Mouse (Mus musculus) lung, postnatal 25 days (tissue): Measurements from ENCODE around the gene Rnf150.

Experiments used
- DNase-seq: peaks from one replicate; pipeline ENCODE4 v3.0.0; 2022; ENCODE audit warnings: low spot score

The Rnf150 gene

DNA sequence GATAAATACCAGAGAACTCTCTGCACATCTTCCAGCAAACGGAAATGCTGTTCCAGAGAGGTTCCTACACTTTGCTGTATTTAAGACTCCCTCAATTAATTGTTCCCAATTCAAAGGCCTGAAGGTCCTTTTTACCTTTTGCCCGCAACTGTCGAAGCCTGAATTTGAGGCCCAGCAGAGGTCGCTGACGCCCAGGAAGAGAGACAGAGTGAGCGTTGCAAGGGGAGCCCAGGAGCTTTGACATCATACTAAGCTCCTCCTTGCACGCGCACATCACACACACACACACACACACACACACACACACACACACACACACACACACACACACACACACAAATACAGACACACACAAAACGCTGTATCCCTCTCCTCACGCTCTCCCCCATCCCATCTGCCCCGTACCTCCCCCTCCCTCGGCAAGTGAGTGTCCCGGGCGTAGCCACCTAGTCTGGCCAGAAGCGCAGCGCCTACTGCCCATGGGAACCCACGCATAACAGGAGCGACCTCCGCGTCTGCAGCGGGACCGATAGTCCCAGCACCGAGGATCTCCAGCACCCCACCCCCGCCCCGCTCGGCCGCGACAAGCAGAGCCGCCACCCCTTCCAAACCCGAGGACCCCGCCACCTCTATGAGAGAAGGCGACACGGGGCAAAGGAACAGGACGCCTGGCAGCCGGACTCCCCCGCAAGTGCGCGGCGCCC, at the start of gene Rnf150:
Rnf150 (plus strand) TSS at position 316 of the 704 bp plus-strand sequence.
- peak; percentile 84 for DNase-seq

DNA sequence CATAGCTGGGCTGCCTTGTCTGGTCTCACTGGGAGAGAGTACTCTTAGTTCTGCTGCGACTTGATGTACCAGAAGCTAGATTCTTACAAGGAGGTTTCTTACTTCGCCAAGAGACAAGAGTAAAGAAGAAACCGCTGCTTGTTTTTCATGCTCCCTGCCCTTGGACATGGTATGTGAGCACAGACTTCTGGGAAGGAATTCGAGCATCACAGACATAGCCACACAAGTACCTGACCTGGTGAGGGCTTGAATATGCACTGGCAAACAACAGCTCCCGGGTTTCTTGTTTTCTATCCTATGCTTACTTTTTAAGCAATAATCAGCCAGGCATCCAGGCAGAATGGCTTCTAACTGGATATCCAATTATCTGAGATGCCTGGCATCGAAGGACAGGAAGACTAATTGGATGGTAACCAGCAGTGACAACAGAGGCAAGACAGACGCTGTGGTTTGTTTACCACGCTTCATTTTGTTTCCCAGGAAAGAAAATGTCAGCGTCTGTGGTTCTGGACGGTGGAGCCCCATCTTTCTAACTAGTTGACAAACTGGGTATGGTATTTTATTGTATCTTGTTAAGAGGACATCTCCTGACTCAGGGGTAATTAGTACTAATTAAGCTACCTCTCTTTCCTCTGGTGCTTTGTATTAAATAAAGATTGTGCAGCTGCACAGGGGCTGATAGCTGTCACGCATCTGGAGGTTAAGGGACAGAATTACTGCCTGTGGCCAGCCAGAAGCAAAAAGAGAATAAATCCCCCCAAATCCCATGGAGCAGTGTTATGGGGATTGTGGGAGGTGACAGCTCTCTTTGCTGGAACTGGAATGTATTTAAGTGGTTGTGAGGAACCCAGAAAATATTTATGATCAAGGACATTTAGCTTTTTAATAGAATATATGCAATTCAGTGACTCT, 36.8 kb upstream of the Rnf150 start:
- no peak for DNase-seq

DNA sequence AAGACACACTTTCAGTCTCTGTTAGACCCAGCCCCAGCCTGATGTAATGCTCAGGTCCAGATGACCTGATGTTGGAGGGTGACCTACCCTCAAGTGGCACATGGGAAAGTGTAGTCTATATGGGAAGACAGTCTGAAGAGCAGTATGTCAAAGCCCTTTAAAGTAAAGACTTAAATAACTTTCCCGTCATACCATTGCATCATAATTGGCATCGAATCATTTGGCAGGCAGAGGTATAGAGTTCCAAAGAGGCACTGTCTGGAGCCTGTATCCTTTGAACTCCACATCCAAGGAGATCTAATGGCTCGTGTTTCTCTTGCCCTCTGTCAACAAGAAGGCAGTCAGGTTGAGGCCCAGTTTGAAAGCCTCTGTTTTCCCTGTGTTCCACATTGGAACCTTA, 22.7 kb upstream of the Rnf150 start:
- DNase-seq: no peak

DNA sequence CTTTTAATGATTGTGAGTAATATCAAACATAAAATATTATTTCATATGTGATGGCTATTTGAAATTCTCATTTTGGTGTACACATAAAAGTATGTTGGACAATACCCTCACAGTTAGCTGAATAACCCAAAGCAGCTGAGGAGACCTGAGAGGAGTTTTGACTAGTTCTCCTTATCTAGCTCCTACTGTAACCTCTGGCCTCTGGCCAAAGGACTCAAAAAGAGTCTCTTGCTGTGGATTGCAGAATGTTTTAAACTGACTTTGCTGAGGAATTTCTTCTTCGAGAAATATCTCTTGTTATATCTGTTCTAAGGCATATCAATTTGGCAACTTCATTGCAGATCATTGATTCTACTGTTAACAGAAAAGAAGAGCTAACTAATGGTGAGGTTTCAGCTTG, 22.2 kb upstream of the Rnf150 start:
- no peak for DNase-seq

DNA sequence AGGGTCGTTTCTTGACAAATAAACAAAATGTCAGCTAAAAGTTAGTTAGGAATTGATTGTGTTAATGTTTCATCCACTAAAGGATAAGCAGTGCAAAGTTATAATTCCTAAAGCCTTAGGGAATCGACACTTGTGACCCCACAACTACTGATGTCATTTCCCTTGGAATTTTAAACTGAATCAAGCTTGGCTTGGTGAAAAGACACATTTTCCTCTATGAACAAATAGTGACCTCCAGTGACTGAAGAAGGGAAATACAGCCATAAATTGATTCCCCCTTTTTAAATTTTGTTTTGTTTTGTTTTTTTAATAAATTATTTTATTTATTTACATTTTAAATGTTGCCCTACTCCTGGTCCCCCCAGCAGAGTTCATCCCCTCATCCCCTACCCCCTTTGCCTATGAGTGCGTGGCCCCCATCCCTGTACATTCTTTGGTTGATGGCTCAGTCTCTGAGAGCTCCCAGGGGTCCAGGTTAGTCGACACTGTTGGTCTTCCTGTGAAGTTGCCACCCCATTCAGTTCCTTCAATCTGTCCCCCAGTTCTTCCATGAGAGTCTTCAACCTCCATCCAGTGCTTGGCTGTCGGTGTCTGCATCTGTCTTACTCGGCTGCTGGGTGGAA, 21.5 kb upstream of the Rnf150 start:
- no peak for DNase-seq

DNA sequence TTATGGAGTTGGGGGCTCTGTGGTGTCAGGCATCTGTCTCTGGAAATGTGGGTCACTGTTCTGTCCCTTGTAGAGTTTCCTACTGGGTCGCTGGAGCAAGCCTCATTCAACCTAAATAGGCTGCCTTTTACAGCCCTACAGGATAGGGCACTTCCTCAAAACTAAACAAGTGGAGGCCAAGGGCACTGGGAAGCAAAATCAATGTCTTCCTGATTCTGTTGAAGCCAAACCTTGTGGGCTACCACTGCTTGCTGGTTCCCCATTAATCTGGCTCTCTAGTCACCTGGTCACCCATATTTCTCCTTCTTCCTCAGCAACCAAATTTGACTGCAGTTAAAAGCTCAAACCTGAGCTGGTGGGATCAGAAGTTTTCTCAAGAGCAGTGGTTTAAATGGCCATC, 19.5 kb upstream of the Rnf150 start:
- no peak for DNase-seq

DNA sequence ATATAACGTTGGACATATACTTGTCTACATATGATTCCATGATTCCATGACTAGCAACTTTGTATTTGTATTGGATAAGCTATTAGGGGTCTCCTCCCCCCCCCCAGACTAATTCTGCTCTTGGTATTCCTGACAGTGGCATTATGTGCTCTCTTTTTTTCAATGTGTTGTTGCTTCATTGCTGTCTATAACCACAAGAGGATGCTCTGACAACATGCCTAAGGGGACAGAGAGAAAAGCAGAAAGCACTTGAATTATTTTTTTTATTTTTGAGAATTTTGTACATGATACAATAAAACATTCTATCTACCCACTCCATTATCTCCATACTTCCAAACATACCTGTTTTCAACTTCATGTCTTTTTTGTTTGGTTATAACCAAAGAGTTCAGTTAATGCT, 18.7 kb upstream of the Rnf150 start:
- no peak for DNase-seq

DNA sequence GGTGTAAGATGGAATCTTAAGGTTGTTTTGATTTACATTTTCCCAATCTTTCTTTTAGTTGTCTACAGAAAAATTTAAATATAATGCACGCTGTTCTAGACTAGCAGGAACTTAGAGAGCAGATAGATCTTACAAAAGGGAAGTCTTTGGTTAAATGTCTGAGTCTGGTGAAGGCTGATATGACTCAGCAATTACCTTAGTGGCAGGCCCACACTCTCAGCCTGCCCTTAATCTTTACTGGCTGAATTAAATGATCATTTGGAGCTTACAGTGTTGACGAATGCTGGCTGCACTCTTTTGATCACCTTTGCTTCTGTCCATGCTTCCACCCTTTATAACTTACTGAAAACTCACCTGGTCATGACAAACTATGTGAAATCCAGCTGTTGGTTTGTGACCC, 17.1 kb upstream of the Rnf150 start:
- no peak for DNase-seq

DNA sequence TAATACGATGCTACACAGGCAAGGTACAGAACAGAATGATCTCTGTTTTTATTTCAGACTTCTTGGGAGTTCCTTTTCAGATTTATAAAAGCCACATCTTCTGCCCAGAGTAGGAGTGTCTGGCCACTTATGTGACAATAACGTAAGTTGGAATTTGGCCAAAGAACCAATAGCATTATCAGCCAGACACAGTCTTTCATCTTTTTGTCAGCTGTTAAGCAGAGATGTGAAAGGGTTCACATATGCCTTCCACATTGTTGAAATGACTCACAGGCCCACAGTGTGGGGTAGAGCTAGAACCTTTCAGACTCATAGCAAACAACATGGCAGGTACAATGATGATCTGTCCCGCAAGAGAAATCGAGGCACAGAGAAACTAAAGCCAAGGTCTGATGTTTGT, 16.4 kb upstream of the Rnf150 start:
- no peak for DNase-seq

DNA sequence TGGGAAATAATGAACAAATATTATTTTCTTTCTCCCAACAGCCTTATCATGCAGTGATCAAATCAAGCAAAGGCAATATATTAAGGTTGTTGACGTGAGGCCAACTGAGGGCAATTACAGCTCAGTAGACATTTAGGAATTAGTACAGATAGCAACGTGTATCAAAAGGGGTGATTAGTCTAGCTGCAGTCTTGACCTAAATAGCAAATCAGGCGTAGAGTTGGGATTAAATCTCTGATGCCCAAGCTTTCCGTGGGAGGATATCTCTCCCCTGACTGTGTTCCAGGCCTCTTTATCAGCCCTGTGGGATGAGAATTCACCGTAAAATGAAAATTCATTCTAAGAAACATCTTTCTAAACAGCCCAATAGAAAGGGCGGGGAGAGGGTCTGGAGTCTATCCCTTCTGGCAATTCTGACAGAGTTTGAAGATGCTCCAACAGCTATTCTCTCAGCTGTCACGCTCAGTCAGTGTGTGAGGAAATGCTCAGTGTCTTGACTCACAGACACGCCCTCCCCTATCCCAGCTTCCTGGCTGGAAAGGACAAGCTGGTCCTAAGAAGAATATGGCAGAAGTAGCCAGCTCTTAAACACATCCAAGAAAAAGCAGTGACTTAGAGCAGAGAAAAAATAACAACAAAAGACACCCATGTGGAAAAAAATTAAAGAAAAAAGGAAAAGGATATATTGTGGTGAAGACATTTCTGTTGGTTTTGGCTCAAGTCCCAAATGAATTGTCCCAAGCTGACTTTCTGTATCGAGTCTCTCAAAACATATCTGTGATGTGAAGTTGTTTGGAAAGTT, 4.4 kb upstream of the Rnf150 start:
- DNase-seq: no peak

DNA sequence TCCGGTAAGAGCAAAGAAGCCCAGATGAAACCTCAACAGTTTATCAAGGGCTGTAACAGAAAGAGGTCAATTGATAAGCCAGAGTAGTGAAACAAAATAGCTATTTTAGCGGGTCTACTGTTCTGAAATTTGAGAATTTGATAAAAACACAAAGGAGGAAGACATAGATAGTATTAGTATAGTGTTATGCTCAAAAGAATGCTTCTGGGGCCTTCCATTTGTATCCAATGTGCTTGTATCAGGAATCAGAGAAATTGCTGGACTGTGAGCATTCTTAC, 3.9 kb upstream of the Rnf150 start:
- no peak for DNase-seq

DNA sequence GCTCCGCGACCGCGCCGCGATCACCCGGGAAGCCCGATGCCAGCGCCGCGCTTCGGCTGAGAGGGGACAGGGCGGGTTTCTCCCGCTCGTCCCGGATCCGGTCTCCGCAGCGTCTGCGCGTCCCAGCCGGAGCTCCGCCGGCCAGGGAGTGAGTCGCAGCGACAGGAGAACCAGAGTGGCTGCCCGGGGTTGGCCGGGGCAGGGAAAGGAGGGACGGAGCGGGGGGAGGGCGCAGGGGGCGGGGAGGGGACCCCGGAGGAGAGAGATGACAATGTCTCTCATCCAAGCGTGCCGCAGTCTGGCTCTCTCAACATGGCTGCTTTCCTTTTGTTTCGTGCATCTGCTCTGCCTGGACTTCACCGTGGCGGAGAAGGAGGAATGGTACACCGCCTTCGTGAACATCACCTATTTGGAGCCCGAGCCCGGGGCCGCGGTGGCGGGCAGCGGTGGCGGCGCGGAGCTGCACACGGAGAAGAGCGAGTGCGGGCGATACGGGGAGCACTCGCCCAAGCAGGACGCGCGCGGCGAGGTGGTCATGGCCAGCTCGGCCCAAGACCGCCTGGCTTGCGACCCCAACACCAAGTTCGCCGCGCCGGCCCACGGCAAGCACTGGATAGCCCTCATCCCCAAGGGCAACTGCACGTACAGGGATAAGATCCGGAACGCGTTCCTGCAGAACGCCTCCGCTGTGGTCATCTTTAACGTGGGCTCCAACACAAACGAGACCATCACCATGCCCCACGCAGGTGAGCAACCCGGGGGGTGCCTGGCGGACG, 777 bp downstream of the Rnf150 start:
- DNase-seq: no peak

DNA sequence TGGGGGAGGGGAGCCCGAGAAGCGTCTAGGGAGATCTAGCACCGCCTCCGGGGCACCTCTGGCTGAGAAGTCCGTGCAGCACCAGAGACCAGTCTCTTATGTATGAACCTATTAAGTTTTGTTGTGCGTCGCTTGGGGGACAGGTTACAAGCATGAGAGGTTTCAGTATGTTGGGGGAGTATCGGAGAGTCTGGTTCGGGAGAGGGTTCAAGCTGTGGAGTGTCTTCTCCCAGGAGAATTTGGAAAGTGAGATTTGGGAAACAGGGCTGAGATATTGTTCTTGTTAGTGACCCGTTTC, 1.3 kb downstream of the Rnf150 start:
- DNase-seq: no peak

DNA sequence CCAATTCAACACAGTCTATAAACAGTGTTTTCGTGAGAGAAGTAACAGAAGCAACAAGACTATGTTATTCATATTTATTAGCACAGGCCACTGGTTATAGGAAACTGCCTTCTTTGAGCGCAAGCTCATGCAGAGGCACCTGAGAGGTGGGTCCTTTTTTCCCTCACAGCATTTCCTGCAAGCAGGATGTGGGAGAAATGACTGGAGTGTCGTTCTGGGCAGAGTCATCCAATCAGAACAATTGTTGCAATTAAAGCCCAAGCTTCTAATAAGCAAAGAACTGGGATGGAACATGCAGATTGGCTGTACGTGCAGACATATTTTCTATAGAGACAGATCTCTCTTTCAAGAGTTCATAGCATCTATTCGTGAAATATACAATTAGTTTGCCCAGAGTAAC, 2.1 kb downstream of the Rnf150 start:
- DNase-seq: no peak

DNA sequence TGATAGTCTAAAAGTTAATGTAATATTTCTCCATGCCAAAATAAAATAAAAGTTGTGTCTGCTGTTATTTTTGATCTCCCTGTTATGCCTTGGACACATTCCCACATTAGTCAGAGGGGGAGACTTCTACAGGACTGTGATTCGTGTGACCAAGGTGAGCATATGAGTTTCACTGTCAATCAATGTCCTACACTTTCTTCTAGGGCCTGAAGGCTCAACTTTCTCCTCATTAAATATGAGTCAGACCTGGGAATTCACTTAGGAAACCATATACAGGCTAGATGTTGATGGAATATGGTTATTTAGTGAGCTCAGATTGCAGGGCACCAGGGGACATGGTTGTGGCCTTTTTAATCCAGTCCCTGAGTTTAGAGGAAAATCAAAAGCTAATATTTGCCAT, 3.1 kb downstream of the Rnf150 start:
- DNase-seq: no peak

DNA sequence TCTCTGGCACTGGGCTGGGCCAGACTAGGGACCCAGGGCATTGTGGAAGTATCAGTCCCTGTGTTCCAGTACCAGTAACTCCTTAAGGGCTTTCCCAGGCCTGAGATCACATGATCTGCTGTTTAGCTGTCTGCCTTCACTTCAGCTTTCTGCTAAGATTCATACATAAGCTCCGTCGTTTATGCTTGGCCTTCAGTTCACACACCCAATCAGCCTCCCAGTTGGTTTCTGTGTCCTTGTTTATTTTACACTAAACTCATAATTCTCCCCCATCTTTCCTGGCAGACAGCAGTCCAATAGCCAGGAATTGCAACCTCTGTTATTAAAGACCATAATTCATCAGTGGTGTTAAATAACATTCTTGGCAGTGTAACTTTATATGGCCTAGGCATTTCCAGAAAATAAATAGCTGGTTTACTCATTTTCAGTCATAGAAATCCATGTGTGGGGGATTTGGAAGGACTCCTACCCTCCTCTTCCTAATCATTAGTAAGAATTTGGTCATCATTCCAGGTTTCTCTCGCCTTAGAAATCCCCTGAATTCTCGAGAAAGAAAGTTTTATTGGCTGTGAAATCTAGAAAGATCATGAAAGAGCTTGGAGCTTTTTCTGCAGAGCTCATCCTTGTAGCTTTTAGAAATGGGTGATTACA, 7.8 kb downstream of the Rnf150 start:
- no peak for DNase-seq

DNA sequence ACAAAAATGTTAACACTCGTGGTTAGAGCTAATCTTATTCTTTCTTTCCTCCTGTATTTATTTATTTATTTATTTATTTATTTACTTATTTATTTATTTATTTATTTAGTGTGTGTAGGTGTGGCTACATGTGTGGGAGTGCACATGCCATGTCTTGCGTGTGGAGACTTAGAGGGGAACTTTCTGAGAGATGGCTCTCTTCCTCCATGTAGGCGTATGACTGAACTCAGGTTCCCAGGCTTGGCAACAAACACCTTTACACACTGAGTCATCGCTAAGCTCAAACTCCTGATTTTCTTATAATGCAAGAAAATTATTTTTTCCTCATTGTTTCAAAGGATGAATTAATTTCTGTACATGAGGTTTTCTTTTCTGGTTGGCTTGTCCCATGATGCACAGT, 8.8 kb downstream of the Rnf150 start:
- DNase-seq: no peak

DNA sequence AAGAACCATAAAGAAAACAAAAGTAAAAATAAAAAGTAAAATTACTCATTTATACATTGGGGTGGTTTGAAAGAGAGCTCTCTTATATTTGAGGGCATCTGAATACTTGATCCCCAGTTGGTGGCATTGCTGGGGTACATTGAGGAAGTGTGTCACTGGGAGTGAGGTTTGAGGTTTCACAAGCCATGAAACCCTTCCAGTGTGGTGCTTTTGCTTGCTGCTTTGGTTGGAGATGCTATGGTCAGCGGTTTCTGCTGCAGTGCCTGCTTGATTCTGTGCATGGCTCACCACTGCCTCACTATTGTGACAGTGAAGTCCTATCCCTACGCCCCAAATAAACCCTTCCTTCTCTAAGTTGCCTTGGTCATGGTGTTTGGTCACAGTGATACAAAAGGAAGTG, 10.9 kb downstream of the Rnf150 start:
- no peak for DNase-seq

DNA sequence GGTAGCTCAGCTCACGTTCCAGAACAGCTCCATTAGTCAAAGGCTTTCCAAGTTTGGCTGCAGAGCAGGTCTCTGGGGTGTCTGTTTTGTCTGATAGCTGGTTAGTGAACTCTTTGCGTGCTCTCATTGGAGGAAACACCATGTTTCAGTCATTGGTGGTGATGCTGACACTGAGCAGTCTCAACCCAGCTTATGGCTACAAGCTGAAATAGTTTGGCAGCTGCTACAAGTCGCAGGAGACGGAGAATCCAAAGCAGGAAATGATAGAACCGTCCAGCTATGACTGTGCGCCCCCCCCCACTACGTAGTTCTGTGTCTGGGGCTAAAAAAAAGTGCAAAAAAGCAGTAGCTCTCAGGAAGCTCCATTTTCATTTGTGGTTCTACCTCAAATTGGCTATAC, 12.0 kb downstream of the Rnf150 start:
- no peak for DNase-seq

DNA sequence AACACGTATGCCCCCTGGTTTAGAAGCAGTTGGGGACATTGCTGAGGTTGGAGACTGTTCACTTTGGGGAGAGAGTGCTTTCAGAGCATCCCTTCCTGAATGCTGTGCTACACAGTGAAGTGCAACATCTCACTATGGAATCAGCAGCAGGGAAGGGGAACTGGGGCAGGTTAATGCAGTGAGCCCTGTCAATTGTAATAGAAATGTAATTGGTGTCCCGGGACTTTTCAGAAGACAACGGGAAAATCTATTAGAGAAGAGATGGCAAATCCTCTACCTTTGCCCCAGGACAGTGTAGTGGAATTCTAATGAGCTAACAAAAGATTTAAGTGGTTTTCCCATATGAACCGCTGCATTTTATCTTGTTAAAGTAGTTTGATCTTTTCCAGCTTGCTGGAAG, 21.3 kb downstream of the Rnf150 start:
- no peak for DNase-seq

DNA sequence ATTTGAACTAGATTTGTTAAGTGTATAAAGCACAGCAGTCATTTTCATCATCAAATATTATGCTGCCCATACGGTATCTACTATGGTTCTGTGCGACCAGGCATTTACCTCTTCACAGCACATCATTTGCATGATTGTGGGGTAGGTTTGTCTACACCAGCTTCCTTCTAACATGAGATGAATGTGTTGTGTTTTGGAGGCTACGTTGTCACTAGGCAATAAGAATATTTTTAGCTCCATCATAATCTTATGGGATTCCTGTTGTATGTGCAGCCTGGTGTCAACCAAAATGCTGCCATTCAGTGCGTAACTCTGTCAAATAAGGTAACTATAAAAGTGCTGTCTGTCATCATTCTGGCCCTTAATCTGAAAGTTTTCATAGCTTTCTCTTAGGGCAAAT, 24.1 kb downstream of the Rnf150 start:
- no peak for DNase-seq
